Mouse (Mus musculus) embryo, embryonic 11.5 days (tissue): ENCODE measurements at regions not wholly inside any gene's neighbourhood (a gene's known extent, or its start where the extent isn't known, plus 50 kb on each side); places are given as distances from the start of the nearest gene placed in this dataset.

ENCODE experiments used
- DNase-seq: peaks from one replicate; pipeline ENCODE4 v3.0.0-alpha.2; 2012; ENCODE audit warnings: low read depth, low spot score

- DNase-seq: no peak
Observed at GRCm38 (mm10) chr5:106199061-106199460, 258.9 kb downstream of the Barhl2 start.

GRCm38 (mm10) chr5:106191141-106191540 is 266.8 kb downstream of the Barhl2 start:
- no peak for DNase-seq

- no peak for DNase-seq
Observed at GRCm38 (mm10) chr5:106181726-106182125, 276.2 kb downstream of the Barhl2 start.

GRCm38 (mm10) chr5:106172162-106172561 is 285.8 kb downstream of the Barhl2 start:
- no peak for DNase-seq

GRCm38 (mm10) chr5:106170405-106170804 is 287.6 kb downstream of the Barhl2 start:
- DNase-seq: no peak

- no peak for DNase-seq
Observed at GRCm38 (mm10) chr5:106167556-106167955, 290.4 kb downstream of the Barhl2 start.

- DNase-seq: no peak
Observed at GRCm38 (mm10) chr5:106166266-106166665, 289.9 kb downstream of the Zfp326 start.

GRCm38 (mm10) chr5:106164190-106164589 is 287.8 kb downstream of the Zfp326 start:
- DNase-seq: no peak

- no peak for DNase-seq
Observed at GRCm38 (mm10) chr5:106162981-106163653, 286.8 kb downstream of the Zfp326 start.

GRCm38 (mm10) chr5:106139109-106139508 is 262.7 kb downstream of the Zfp326 start:
- no peak for DNase-seq

- DNase-seq: no peak
Observed at GRCm38 (mm10) chr5:106122928-106123327, 246.6 kb downstream of the Zfp326 start.

GRCm38 (mm10) chr5:106119584-106119983 is 243.2 kb downstream of the Zfp326 start:
- no peak for DNase-seq

GRCm38 (mm10) chr5:106113186-106113585 is 236.8 kb downstream of the Zfp326 start:
- no peak for DNase-seq

- DNase-seq: no peak
Observed at GRCm38 (mm10) chr5:106108474-106108971, 232.2 kb downstream of the Zfp326 start.

GRCm38 (mm10) chr5:106102255-106102654 is 225.9 kb downstream of the Zfp326 start:
- DNase-seq: no peak

GRCm38 (mm10) chr5:106098887-106099286 is 222.5 kb downstream of the Zfp326 start:
- no peak for DNase-seq

GRCm38 (mm10) chr5:106089332-106089731 is 213.0 kb downstream of the Zfp326 start:
- no peak for DNase-seq

GRCm38 (mm10) chr5:106088478-106089185 is 212.3 kb downstream of the Zfp326 start:
- no peak for DNase-seq

- DNase-seq: no peak
Observed at GRCm38 (mm10) chr5:106083786-106084185, 207.4 kb downstream of the Zfp326 start.

- DNase-seq: no peak
Observed at GRCm38 (mm10) chr5:106082891-106083290, 206.5 kb downstream of the Zfp326 start.

GRCm38 (mm10) chr5:106067124-106067551 is 190.8 kb downstream of the Zfp326 start:
- DNase-seq: no peak

GRCm38 (mm10) chr5:106066706-106067105 is 190.3 kb downstream of the Zfp326 start:
- no peak for DNase-seq

GRCm38 (mm10) chr5:106064366-106064765 is 188.0 kb downstream of the Zfp326 start:
- DNase-seq: no peak
